Mouse (Mus musculus): Measurements from ENCODE around the gene Lipe.

GRCm38 (mm10) chr7:25380392-25381283 lies 17.9 kb downstream of the Lipe start:
- TF ChIP-seq CTCF (IDR thresholded peaks at IDR 0.05; ENCODE audit: control insufficient read depth, insufficient read depth, insufficient read length): no peak
- TF ChIP-seq USF1 (IDR thresholded peaks at IDR 0.05; ENCODE audit: low read depth): no peak
- no peak for TF ChIP-seq MAX (IDR thresholded peaks at IDR 0.05)
- TF ChIP-seq MYOD1 (IDR thresholded peaks at IDR 0.05; ENCODE audit: control insufficient read depth, insufficient read length, low read depth): no peak
- TF ChIP-seq CEBPB (IDR thresholded peaks at IDR 0.05; ENCODE audit: low read depth): no peak
- TF ChIP-seq MYOG (IDR thresholded peaks at IDR 0.05; ENCODE audit: control insufficient read depth, extremely low read depth, insufficient read length): no peak

Measured in C2C12 (cell line).